Mouse (Mus musculus): ENCODE measurements at regions not wholly inside any gene's neighbourhood (a gene's known extent, or its start where the extent isn't known, plus 50 kb on each side); places are given as distances from the start of the nearest gene placed in this dataset.
"Not testable (repeated sequence)": the region's sequence is repeated elsewhere in the genome, so short reads cannot be mapped to it uniquely, and the experiment has no call there.

DNA sequence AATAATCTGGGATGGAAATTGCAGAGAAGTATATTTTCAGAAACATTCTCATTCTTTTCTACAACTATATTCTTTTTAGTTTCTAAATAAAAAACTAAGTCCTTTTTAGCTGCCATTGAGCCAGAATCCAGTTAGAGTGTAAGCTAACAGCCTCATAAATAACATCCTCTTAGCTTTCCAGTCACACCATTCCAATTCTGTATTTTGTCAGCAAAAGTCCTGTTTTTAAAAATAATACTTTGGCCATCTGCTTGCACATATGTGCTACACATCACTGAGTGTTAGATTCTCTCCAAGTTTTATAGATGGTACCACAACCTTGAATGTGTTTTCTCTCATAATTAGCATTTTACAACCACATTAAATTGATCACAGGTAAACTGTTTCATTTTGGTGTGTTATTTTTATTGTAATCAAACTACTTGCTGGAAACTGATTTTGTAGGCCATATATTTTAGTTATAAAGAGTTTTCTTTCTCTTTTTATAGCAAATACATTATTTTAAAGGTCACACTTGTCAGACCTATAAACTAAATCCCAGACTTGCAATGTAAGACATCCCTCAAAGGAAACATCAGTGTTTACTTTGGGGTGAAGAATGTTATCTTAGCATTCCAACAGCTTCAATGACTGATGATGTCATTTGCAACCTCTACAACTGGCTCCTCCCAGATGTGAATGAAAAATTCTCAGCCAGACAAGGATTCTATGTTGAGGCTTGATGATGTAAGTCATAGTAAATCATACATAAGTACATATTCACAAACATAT lies 1878.9 kb upstream of the Flrt2 start:
- Histone ChIP-seq H3K9me3 (replicated peaks; ENCODE audit: control insufficient read depth, low read length) (no peaks in the 10 kb centered on the region), H3K4me3 (ENCODE audit: low read depth, low read length) (no peak overlapping the region), H3K9ac (ENCODE audit: low read depth, low read length) (no peak overlapping the region), H3K27me3 (ENCODE audit: control insufficient read depth, insufficient read depth, low read depth, low read length) (no peaks in the 10 kb centered on the region), H3K4me1 (ENCODE audit: control insufficient read depth, low read depth, low read length) (no peaks in the 10 kb centered on the region), H3K36me3 (ENCODE audit: control insufficient read depth, insufficient read depth) (no peaks in the 10 kb centered on the region), H3K4me2 (ENCODE audit: low read depth, low read length) (no peak overlapping the region), H3K27ac (ENCODE audit: low read length) (no peak overlapping the region)
- no peak for ATAC-seq (ENCODE audit: low read depth)

DNA sequence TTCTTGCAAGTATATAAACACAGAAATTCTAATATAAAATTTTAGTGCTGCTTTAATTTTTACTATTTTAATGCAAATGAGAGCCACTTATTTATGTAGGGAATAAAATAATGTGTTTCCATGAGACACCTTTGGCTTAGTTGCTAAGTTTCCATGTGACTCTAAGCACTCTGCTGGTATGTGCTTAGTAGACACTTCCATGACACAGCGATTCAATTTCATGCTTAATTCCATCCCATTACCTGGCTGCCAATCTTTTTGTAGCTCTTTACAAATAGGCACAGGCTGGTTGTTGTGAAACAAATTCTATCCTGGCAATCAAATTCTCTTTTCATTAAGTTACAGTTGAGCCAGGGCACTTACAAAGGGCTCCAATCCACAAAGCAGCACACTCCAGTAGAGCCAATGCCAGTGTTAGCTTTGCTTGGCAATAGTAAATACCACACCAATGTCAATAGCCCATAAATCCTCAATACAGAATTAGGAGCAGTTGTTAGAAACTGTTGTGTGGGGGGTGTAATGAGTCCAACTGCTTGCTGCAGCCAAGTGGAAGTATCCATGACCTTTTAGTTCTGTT lies 1841.0 kb upstream of the Flrt2 start:
- no peaks in the 10 kb centered on the region for H3K36me3 ChIP-seq (ENCODE audit: control insufficient read depth, insufficient read depth)
- H3K4me1 ChIP-seq (ENCODE audit: control insufficient read depth, low read depth, low read length), result no peaks in the 10 kb centered on the region
- 79% methylated on average over 1 of the region's 1 CpGs for WGBS (ENCODE audit: insufficient replicate concordance)
- no peaks in the 10 kb centered on the region for H3K27me3 ChIP-seq (ENCODE audit: control insufficient read depth, insufficient read depth, low read depth, low read length)
- no peak overlapping the region for H3K9ac ChIP-seq (ENCODE audit: low read depth, low read length)
- no peak overlapping the region for H3K27ac ChIP-seq (ENCODE audit: low read length)
- ATAC-seq (ENCODE audit: low read depth), result no peak
- no peak overlapping the region for H3K4me2 ChIP-seq (ENCODE audit: low read depth, low read length)
- H3K4me3 ChIP-seq (ENCODE audit: low read depth, low read length), result no peak overlapping the region
- no peaks in the 10 kb centered on the region for H3K9me3 ChIP-seq (replicated peaks; ENCODE audit: control insufficient read depth, low read length)

DNA sequence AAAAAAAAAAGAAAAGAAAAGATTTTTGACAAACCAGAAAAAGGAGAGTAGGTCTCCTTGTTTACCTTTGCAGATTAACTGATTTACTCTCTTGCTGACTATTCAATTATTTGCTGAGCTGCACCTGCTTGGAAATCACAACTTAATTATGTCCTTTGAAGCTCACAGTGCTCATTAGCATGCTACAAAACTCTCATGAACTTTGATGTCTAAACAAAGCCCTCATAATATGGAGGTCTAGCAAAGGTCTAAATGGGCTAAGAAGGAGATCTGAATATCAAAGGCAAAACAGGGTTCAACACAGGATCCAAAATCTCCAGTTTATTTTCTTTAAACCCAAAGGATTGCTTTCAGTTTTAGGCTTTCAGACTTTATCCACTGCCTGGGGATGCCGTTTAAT lies 1840.4 kb upstream of the Flrt2 start:
- H3K4me1 ChIP-seq (ENCODE audit: control insufficient read depth, low read depth, low read length), result no peaks in the 10 kb centered on the region
- no peak for ATAC-seq (ENCODE audit: low read depth)
- no peak overlapping the region for H3K27ac ChIP-seq (ENCODE audit: low read length)

DNA sequence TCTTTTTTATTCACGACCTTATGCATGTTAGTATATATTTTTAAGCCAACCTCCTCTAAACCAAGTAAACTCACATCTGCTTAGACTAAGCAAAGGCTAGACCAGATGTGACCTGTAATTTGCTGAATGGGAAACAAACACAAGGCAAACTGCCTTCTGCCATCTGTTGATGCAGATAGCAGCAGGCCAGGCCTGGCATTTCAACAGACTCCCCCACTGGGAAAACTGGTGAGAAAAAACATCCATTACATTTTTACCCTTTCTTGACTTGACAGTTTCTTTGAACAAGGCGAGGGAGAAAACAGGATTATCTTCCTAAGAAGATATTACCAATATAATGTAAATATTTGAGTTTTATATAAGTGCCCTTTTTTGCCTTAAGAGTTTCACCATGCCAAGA lies 1806.1 kb upstream of the Flrt2 start:
- H3K4me3 ChIP-seq (ENCODE audit: low read depth, low read length), result no peak overlapping the region
- 38% methylated on average over 2 of the region's 2 CpGs for WGBS (ENCODE audit: insufficient replicate concordance)
- no peak overlapping the region for H3K9ac ChIP-seq (ENCODE audit: low read depth, low read length)
- H3K27me3 ChIP-seq (ENCODE audit: control insufficient read depth, insufficient read depth, low read depth, low read length), result no peaks in the 10 kb centered on the region
- no peaks in the 10 kb centered on the region for H3K4me1 ChIP-seq (ENCODE audit: control insufficient read depth, low read depth, low read length)
- no peak overlapping the region for H3K4me2 ChIP-seq (ENCODE audit: low read depth, low read length)
- H3K27ac ChIP-seq (ENCODE audit: low read length), result no peak overlapping the region
- H3K9me3 ChIP-seq (replicated peaks; ENCODE audit: control insufficient read depth, low read length), result no peaks in the 10 kb centered on the region
- no peak for ATAC-seq (ENCODE audit: low read depth)
- H3K36me3 ChIP-seq (ENCODE audit: control insufficient read depth, insufficient read depth), result no peaks in the 10 kb centered on the region

More for the DNA sequence above, 1840.4 kb upstream of the Flrt2 start:
- Histone ChIP-seq H3K27me3 (ENCODE audit: control insufficient read depth, insufficient read depth, low read depth, low read length) (no peaks in the 10 kb centered on the region), H3K4me3 (ENCODE audit: low read depth, low read length) (no peak overlapping the region), H3K9ac (ENCODE audit: low read depth, low read length) (no peak overlapping the region), H3K9me3 (replicated peaks; ENCODE audit: control insufficient read depth, low read length) (no peaks in the 10 kb centered on the region), H3K36me3 (ENCODE audit: control insufficient read depth, insufficient read depth) (no peaks in the 10 kb centered on the region), H3K4me2 (ENCODE audit: low read depth, low read length) (no peak overlapping the region)
- 46% methylated on average over 1 of the region's 1 CpGs for WGBS (ENCODE audit: insufficient replicate concordance)

DNA sequence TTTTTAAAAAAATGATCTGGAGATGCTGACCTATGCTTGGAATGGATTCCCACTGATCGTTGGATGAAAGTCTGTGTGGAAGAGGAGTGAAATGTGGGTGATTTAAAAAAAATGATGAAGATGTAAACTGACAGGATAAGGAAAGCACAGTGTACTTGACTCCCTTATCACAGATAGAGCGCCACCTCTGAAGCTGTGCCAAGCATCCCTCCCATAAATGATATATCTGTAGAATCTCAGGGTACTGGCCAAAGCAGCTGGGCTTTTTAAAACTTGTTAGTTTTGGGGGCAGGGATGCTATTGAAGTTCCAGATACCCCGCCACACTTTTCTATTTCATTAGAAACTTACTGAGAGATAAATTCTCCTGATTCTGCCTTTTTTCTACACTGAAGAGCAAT lies 1801.9 kb upstream of the Flrt2 start:
- Histone ChIP-seq H3K4me2 (ENCODE audit: low read depth, low read length) (no peak overlapping the region), H3K27ac (ENCODE audit: low read length) (no peak overlapping the region), H3K9ac (ENCODE audit: low read depth, low read length) (no peak overlapping the region), H3K4me3 (ENCODE audit: low read depth, low read length) (no peak overlapping the region), H3K4me1 (ENCODE audit: control insufficient read depth, low read depth, low read length) (no peaks in the 10 kb centered on the region), H3K9me3 (replicated peaks; ENCODE audit: control insufficient read depth, low read length) (no peaks in the 10 kb centered on the region), H3K36me3 (ENCODE audit: control insufficient read depth, insufficient read depth) (no peaks in the 10 kb centered on the region), H3K27me3 (ENCODE audit: control insufficient read depth, insufficient read depth, low read depth, low read length) (no peaks in the 10 kb centered on the region)
- ATAC-seq (ENCODE audit: low read depth), result no peak
- WGBS (ENCODE audit: insufficient replicate concordance), result 70% methylated on average over 3 of the region's 3 CpGs

DNA sequence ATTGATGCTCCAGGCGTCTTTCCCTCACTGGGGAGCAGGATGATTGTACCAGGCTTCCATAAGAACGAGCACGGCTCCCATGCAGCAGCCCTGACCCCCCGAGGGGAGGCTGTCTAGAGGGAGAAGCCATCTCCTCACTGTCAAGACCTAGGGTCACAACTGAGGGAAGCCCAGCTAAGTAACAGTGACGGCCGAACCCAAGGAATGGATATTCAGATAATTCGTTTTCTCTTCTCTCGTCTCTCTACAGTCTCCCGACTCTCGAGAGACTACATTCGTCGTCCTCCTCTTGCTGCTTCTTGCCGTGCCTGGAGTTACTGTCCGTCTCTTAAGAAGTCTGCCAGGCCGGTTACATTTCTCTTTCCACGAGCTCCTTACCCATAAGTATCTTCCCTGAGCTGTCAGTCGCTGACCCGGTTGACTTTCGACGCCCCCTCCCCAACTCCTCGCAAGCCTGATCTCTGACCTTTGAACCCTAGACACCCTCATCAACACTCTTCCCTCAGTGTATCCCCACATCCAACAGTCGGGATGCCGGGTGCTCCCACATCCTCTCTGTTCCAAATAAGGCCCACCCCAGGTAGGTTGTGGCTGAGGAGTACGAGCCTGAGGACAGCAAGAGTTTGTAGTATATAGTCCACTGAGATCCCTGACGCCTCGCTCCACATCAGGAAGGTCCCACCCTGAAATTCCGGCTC lies 1763.3 kb upstream of the Flrt2 start:
- H3K4me2 ChIP-seq (ENCODE audit: low read depth, low read length); H3K27ac ChIP-seq (ENCODE audit: low read length); H3K27me3 ChIP-seq (ENCODE audit: control insufficient read depth, insufficient read depth, low read depth, low read length); H3K36me3 ChIP-seq (ENCODE audit: control insufficient read depth, insufficient read depth); H3K9me3 ChIP-seq (replicated peaks; ENCODE audit: control insufficient read depth, low read length); H3K9ac ChIP-seq (ENCODE audit: low read depth, low read length); H3K4me1 ChIP-seq (ENCODE audit: control insufficient read depth, low read depth, low read length); H3K4me3 ChIP-seq (ENCODE audit: low read depth, low read length): not testable (repeated sequence)
- 40% methylated on average over 1 of the region's 27 CpGs for WGBS (ENCODE audit: insufficient replicate concordance)
- peak; percentile 74 for ATAC-seq (ENCODE audit: low read depth)

DNA sequence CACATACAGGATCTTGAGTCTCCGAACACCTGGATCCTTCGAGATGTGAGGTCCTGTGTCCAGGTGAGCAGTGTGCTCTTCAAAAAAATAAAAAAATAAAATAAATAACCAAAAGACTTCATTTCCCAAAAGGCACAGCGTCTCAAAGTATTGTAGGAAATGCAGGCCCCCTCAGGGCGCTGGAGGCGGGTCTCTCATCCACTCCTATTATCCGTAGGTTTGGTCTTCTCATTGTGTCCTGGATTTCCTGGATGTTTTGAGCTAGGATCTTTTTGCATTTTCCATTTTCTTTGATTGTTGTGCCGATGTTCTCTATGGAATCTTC lies 1762.8 kb upstream of the Flrt2 start:
- H3K4me2 ChIP-seq (ENCODE audit: low read depth, low read length); H3K9ac ChIP-seq (ENCODE audit: low read depth, low read length); H3K27ac ChIP-seq (ENCODE audit: low read length); H3K27me3 ChIP-seq (ENCODE audit: control insufficient read depth, insufficient read depth, low read depth, low read length); H3K4me1 ChIP-seq (ENCODE audit: control insufficient read depth, low read depth, low read length); H3K4me3 ChIP-seq (ENCODE audit: low read depth, low read length); H3K36me3 ChIP-seq (ENCODE audit: control insufficient read depth, insufficient read depth); H3K9me3 ChIP-seq (replicated peaks; ENCODE audit: control insufficient read depth, low read length): not testable (repeated sequence)
- ATAC-seq (ENCODE audit: low read depth), result peak; percentile 66
- WGBS (ENCODE audit: insufficient replicate concordance), result 63% methylated on average over 4 of the region's 7 CpGs

DNA sequence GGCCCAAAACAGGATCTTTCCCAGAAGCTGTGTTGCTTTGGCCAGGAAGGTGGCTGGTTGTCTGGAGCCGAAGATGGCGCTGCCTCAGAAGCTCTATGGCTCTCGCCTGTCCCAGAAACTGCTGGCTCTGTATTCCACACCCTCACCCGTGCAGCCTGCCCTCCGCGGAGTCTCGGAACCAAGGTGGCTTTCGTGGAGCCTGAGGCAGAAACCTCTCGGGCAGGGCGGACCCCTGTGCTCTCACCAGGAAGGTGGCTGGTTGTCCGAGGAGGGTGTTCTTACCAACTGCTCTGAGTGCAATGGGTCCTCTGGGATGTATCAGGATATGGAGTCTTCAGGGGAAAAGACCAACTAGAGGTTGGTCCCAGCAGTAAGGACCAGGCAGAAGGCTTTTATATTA lies 1761.8 kb upstream of the Flrt2 start:
- not testable (repeated sequence) for H3K36me3 ChIP-seq (ENCODE audit: control insufficient read depth, insufficient read depth); H3K9ac ChIP-seq (ENCODE audit: low read depth, low read length); H3K9me3 ChIP-seq (replicated peaks; ENCODE audit: control insufficient read depth, low read length); H3K27ac ChIP-seq (ENCODE audit: low read length); H3K4me1 ChIP-seq (ENCODE audit: control insufficient read depth, low read depth, low read length); H3K4me3 ChIP-seq (ENCODE audit: low read depth, low read length); H3K27me3 ChIP-seq (ENCODE audit: control insufficient read depth, insufficient read depth, low read depth, low read length); ATAC-seq (ENCODE audit: low read depth); H3K4me2 ChIP-seq (ENCODE audit: low read depth, low read length)
- 76% methylated on average over 11 of the region's 11 CpGs for WGBS (ENCODE audit: insufficient replicate concordance)

DNA sequence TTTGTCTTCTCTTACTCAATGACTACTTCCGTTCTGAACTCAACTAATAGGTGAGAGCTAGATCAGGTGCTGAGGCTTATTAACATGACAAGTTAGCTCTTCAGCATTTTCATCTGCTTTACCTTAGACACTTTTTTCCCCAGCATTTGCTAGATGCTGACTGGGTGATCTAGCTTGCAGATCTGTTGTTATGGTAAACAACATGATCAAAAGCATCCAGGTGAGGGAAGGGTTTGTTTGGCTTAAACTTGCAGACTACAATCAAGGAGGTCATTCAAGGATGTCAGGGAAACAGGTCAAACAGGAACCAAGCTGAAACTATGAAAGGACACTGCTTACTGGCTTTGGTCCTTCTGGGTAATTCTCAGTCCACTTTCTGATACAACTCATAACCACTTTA lies 1731.2 kb upstream of the Flrt2 start:
- H3K27ac ChIP-seq (ENCODE audit: low read length), result no peak overlapping the region
- H3K4me2 ChIP-seq (ENCODE audit: low read depth, low read length), result no peak overlapping the region
- no peak overlapping the region for H3K4me3 ChIP-seq (ENCODE audit: low read depth, low read length)
- no peak for ATAC-seq (ENCODE audit: low read depth)
- no peaks in the 10 kb centered on the region for H3K9me3 ChIP-seq (replicated peaks; ENCODE audit: control insufficient read depth, low read length)
- H3K27me3 ChIP-seq (ENCODE audit: control insufficient read depth, insufficient read depth, low read depth, low read length), result no peaks in the 10 kb centered on the region
- no peaks in the 10 kb centered on the region for H3K36me3 ChIP-seq (ENCODE audit: control insufficient read depth, insufficient read depth)
- WGBS (ENCODE audit: insufficient replicate concordance), result 49% methylated on average over 1 of the region's 1 CpGs
- no peak overlapping the region for H3K9ac ChIP-seq (ENCODE audit: low read depth, low read length)
- H3K4me1 ChIP-seq (ENCODE audit: control insufficient read depth, low read depth, low read length), result no peaks in the 10 kb centered on the region

All from liver, embryonic 16.5 days (tissue).